Mouse (Mus musculus): ENCODE results near the gene Rapgef4.

GRCm38 (mm10) chr2:72104604-72105003 is 123.6 kb downstream of the Rapgef4 start:
- no peak for TF ChIP-seq MAFK (IDR thresholded peaks at IDR 0.05; ENCODE audit: insufficient read depth, low read depth, low read length)
- TF ChIP-seq CHD2 (IDR thresholded peaks at IDR 0.05; ENCODE audit: low read depth, low read length): no peak

All from ES-E14 (cell line).